Mouse (Mus musculus): ENCODE results near the gene Adarb2. TPM values are rescaled to one million over a fixed set of nuclear protein-coding genes. Genes with fewer than 3 reads are reported as not detected.
"Not testable (repeated sequence)": the region's sequence is repeated elsewhere in the genome, so short reads cannot be mapped to it uniquely, and the experiment has no call there.

Gene Adarb2
- polyA plus RNA-seq, 1 experiment from 2014 or later: 24.7 TPM

- no peak overlapping the region for H3K27ac ChIP-seq (replicated peaks)
- H3K27me3 ChIP-seq (replicated peaks): no peaks in the 10 kb centered on the region
- no peak overlapping the region for H3K4me3 ChIP-seq (replicated peaks)
- ATAC-seq (ENCODE audit: low FRiP score): no peak; the same call in 1 of the 2 replicates
- no peaks in the 10 kb centered on the region for H3K9me3 ChIP-seq (replicated peaks)
- peaks cover 8% of the 10 kb centered on the region for H3K4me1 ChIP-seq
- H3K4me2 ChIP-seq: no peak overlapping the region
- H3K9ac ChIP-seq (replicated peaks): no peak overlapping the region
- 61% methylated on average over 15 of the region's 15 CpGs for WGBS
- H3K36me3 ChIP-seq: no peaks in the 10 kb centered on the region
Measured at GRCm38 (mm10) chr13:8567111-8568026, 364.7 kb downstream of the Adarb2 start.

GRCm38 (mm10) chr13:8570269-8570668 is 367.6 kb downstream of the Adarb2 start:
- Histone ChIP-seq H3K9me3 (replicated peaks) (no peaks in the 10 kb centered on the region), H3K27me3 (replicated peaks) (no peaks in the 10 kb centered on the region), H3K27ac (replicated peaks) (no peak overlapping the region), H3K4me1 (peaks cover 8% of the 10 kb centered on the region), H3K9ac (replicated peaks) (no peak overlapping the region), H3K4me3 (replicated peaks) (no peak overlapping the region), H3K4me2 (no peak overlapping the region), H3K36me3 (no peaks in the 10 kb centered on the region)
- ATAC-seq (ENCODE audit: low FRiP score): no peak
- 91% methylated on average over 13 of the region's 13 CpGs for WGBS

DNA sequence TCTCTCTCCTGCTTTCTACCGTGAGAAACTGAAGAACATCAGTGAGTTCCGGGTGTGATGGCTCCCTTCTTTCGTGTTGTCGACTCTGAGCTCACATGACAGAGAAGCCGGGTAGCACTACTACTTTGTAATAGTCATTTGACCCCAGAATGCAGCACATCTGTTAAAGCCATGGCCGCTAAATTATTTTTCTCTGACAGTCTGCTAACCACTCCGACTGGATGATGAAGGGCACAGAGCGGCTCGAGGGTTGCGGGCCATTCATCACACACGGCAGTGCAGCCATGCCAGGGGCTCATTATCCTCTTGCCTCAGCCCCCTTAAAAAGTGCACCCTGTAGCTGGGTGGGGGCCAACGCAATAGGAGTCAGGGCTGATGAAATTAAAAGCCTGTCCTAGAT is 371.2 kb downstream of the Adarb2 start:
- 80% methylated on average over 12 of the region's 12 CpGs for WGBS
- no peak overlapping the region for H3K27ac ChIP-seq (replicated peaks)
- H3K4me2 ChIP-seq: no peak overlapping the region
- no peaks in the 10 kb centered on the region for H3K9me3 ChIP-seq (replicated peaks)
- H3K4me1 ChIP-seq: no peaks in the 10 kb centered on the region
- no peak overlapping the region for H3K4me3 ChIP-seq (replicated peaks)
- no peak overlapping the region for H3K9ac ChIP-seq (replicated peaks)
- no peaks in the 10 kb centered on the region for H3K27me3 ChIP-seq (replicated peaks)
- ATAC-seq (ENCODE audit: low FRiP score): 0 out of 2 replicates have a peak, but pooled peaks have one; percentile 17
- no peaks in the 10 kb centered on the region for H3K36me3 ChIP-seq

GRCm38 (mm10) chr13:8584257-8585005 is 381.8 kb downstream of the Adarb2 start:
- Histone ChIP-seq H3K4me2 (no peak overlapping the region), H3K27me3 (replicated peaks) (no peaks in the 10 kb centered on the region), H3K9ac (replicated peaks) (no peak overlapping the region), H3K9me3 (replicated peaks) (no peaks in the 10 kb centered on the region), H3K4me1 (peaks cover 5% of the 10 kb centered on the region; the same call in 1 of the 2 replicates), H3K36me3 (no peaks in the 10 kb centered on the region), H3K4me3 (replicated peaks) (no peak overlapping the region), H3K27ac (replicated peaks) (no peak overlapping the region)
- ATAC-seq (ENCODE audit: low FRiP score): no peak; the same call in 1 of the 2 replicates
- 71% methylated on average over 8 of the region's 8 CpGs for WGBS

DNA sequence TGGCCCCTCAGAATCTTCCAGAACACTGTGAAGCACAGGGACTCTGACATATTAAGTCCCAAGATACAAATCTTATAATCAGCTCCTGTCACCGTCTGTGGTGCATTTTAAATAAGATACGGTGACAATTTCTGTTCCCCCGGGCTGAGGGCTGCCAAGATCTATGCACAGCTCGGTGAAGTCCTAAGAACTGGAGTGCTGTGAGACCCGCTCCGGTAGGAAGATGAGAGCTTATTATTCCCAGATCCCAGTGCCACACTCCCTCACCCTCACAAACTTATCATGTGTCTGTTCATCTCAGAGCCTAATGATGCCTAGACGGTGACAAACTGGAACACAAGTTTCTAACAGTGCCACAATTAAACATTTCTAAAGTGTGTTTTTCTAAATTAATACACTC is 384.8 kb downstream of the Adarb2 start:
- no peaks in the 10 kb centered on the region for H3K36me3 ChIP-seq
- H3K4me1 ChIP-seq: peaks cover 5% of the 10 kb centered on the region; the same call in 1 of the 2 replicates
- ATAC-seq (ENCODE audit: low FRiP score): no peak
- no peaks in the 10 kb centered on the region for H3K9me3 ChIP-seq (replicated peaks)
- H3K9ac ChIP-seq (replicated peaks): no peak overlapping the region
- H3K4me2 ChIP-seq: no peak overlapping the region
- H3K27ac ChIP-seq (replicated peaks): no peak overlapping the region
- H3K27me3 ChIP-seq (replicated peaks): no peaks in the 10 kb centered on the region
- 83% methylated on average over 7 of the region's 7 CpGs for WGBS
- H3K4me3 ChIP-seq (replicated peaks): no peak overlapping the region

- 80% methylated on average over 3 of the region's 3 CpGs for WGBS
- H3K27ac ChIP-seq (replicated peaks): no peak overlapping the region
Measured at GRCm38 (mm10) chr13:8590460-8590859, 387.8 kb downstream of the Adarb2 start.

GRCm38 (mm10) chr13:8596977-8597646 is 394.4 kb downstream of the Adarb2 start:
- Histone ChIP-seq H3K4me3 (replicated peaks) (no peak overlapping the region), H3K27me3 (replicated peaks) (no peaks in the 10 kb centered on the region), H3K36me3 (no peaks in the 10 kb centered on the region), H3K27ac (replicated peaks) (no peak overlapping the region), H3K4me2 (no peak overlapping the region), H3K9ac (replicated peaks) (no peak overlapping the region), H3K4me1 (no peaks in the 10 kb centered on the region), H3K9me3 (replicated peaks) (no peaks in the 10 kb centered on the region)
- no peak for ATAC-seq (ENCODE audit: low FRiP score)
- WGBS: 65% methylated on average over 4 of the region's 4 CpGs

More at GRCm38 (mm10) chr13:8590460-8590859, 387.8 kb downstream of the Adarb2 start:
- Histone ChIP-seq H3K4me1 (no peaks in the 10 kb centered on the region), H3K9me3 (replicated peaks) (no peaks in the 10 kb centered on the region), H3K4me3 (replicated peaks) (no peak overlapping the region), H3K9ac (replicated peaks) (no peak overlapping the region), H3K4me2 (no peak overlapping the region), H3K27me3 (replicated peaks) (no peaks in the 10 kb centered on the region), H3K36me3 (no peaks in the 10 kb centered on the region)
- ATAC-seq (ENCODE audit: low FRiP score): no peak

GRCm38 (mm10) chr13:8597647-8598017 is 395.0 kb downstream of the Adarb2 start:
- Histone ChIP-seq H3K27ac (replicated peaks) (no peak overlapping the region), H3K9ac (replicated peaks) (no peak overlapping the region), H3K4me1 (no peaks in the 10 kb centered on the region), H3K36me3 (no peaks in the 10 kb centered on the region), H3K4me2 (no peak overlapping the region), H3K27me3 (replicated peaks) (no peaks in the 10 kb centered on the region), H3K4me3 (replicated peaks) (no peak overlapping the region), H3K9me3 (replicated peaks) (no peaks in the 10 kb centered on the region)
- ATAC-seq (ENCODE audit: low FRiP score): no peak
- 59% methylated on average over 6 of the region's 6 CpGs for WGBS

DNA sequence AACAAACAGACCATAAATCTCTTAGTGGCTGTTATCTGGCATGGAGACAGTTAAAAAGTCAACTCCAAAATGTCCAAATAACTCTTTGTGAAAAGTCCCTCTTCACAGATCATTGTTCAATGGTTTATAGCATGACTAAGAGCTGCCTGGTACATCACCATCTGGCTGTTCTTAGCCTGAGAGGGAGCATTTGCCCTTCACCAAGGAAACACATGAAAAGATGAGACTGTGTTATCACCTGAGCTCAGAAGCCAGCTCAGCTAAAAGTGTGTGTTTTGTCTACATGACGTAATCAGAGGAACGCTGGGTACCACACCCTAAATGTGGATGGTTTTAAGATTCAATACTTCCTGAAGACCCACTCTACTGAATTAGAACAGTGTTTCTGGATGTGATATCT is 403.0 kb downstream of the Adarb2 start:
- Histone ChIP-seq H3K36me3 (no peaks in the 10 kb centered on the region), H3K4me1 (no peaks in the 10 kb centered on the region), H3K4me2 (no peak overlapping the region), H3K9ac (replicated peaks) (no peak overlapping the region), H3K4me3 (replicated peaks) (no peak overlapping the region), H3K9me3 (replicated peaks) (no peaks in the 10 kb centered on the region), H3K27ac (replicated peaks) (no peak overlapping the region), H3K27me3 (replicated peaks) (no peaks in the 10 kb centered on the region)
- WGBS: 85% methylated on average over 2 of the region's 2 CpGs
- ATAC-seq (ENCODE audit: low FRiP score): no peak

GRCm38 (mm10) chr13:8608040-8608439 is 405.4 kb downstream of the Adarb2 start:
- no peak overlapping the region for H3K27ac ChIP-seq (replicated peaks)
- no peaks in the 10 kb centered on the region for H3K27me3 ChIP-seq (replicated peaks)
- H3K4me2 ChIP-seq: no peak overlapping the region
- H3K4me3 ChIP-seq (replicated peaks): no peak overlapping the region
- no peaks in the 10 kb centered on the region for H3K9me3 ChIP-seq (replicated peaks)
- no peak for ATAC-seq (ENCODE audit: low FRiP score)
- peaks cover 6% of the 10 kb centered on the region; the same call in 1 of the 2 replicates for H3K4me1 ChIP-seq
- no peak overlapping the region for H3K9ac ChIP-seq (replicated peaks)
- 66% methylated on average over 12 of the region's 12 CpGs for WGBS
- no peaks in the 10 kb centered on the region for H3K36me3 ChIP-seq

DNA sequence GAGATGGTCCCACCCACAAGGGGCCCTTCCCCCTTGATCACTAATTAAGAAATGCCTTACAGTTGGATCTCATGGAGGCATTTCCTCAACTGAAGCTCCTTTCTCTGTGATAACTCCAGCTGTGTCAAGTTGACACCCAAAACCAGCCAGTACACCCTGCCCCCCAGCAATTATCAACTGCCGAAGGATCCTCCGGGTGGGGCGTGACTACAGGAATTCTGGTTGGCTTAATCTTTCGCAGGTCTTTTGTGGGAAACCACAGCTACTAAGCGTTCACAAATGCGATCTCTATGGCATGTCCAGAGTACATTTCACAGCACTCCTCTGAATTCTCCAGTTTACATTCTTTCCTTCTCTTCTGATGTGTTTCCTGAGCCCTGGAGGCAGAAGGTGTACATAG is 406.3 kb downstream of the Adarb2 start:
- not testable (repeated sequence) for H3K4me3 ChIP-seq (replicated peaks); H3K27me3 ChIP-seq (replicated peaks); H3K4me1 ChIP-seq; H3K9me3 ChIP-seq (replicated peaks); ATAC-seq (ENCODE audit: low FRiP score); H3K9ac ChIP-seq (replicated peaks); H3K27ac ChIP-seq (replicated peaks); H3K4me2 ChIP-seq; H3K36me3 ChIP-seq
- WGBS: 92% methylated on average over 6 of the region's 6 CpGs
